Mouse (Mus musculus) right cerebral cortex, adult 18-20 months (tissue): Measurements from ENCODE around the gene Macrod1.

Experiments used
- DNase-seq: peaks from one replicate; pipeline ENCODE4 v3.0.0; 2022; ENCODE audit warnings: mixed read lengths

Gene Macrod1

GRCm38 (mm10) chr19:7117653-7118307, 61.2 kb downstream of the Macrod1 start:
- DNase-seq = no peak

- no peak for DNase-seq
These were observed 64.6 kb downstream of the Macrod1 start for GRCm38 (mm10) chr19:7121252-7121651.

DNA sequence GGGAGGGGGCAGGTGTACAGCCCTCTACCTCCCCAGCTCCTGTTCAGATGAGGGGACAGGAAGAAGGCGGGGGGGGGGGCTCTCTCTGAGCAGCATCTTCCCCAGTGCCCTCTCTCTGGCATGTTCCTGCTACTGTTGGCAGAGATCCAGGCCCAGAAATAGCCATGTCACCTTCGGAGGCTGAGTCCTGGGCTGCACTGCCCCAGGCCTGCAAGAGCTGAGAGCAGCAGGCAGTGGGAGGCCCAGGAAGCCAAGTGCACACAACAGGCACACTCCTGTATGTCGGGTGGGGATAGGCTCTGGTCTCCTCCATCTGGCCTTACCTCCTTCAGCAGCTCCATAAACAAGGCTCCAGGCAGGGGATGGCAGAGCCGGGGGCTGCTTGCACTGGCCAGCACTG, 65.7 kb downstream of the Macrod1 start:
- DNase-seq = no peak

- DNase-seq = no peak
These were observed 66.2 kb downstream of the Macrod1 start for GRCm38 (mm10) chr19:7122698-7123306.

GRCm38 (mm10) chr19:7125526-7126156, 69.0 kb downstream of the Macrod1 start:
- no peak for DNase-seq

GRCm38 (mm10) chr19:7126209-7126608, 69.6 kb downstream of the Macrod1 start:
- no peak for DNase-seq

DNA sequence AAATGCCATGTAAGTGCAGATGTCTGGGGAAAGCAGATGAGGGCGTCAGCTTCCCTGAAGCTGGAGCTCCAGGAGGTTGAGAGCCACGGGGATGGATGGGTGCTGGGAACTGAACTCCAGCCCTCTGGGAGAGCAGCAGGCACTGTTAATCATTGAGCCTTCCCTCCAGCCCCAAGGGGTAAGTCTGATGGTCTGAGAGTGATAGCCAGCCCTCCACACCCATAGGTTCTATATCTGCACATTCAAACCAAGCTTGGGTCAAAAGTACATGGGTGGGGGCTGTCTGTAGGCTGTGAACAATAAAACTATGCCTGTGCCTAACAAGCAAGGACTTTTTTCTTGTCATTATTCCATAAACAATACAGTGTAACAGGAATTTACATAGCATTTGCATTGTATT, 70.3 kb downstream of the Macrod1 start:
- DNase-seq = no peak

DNA sequence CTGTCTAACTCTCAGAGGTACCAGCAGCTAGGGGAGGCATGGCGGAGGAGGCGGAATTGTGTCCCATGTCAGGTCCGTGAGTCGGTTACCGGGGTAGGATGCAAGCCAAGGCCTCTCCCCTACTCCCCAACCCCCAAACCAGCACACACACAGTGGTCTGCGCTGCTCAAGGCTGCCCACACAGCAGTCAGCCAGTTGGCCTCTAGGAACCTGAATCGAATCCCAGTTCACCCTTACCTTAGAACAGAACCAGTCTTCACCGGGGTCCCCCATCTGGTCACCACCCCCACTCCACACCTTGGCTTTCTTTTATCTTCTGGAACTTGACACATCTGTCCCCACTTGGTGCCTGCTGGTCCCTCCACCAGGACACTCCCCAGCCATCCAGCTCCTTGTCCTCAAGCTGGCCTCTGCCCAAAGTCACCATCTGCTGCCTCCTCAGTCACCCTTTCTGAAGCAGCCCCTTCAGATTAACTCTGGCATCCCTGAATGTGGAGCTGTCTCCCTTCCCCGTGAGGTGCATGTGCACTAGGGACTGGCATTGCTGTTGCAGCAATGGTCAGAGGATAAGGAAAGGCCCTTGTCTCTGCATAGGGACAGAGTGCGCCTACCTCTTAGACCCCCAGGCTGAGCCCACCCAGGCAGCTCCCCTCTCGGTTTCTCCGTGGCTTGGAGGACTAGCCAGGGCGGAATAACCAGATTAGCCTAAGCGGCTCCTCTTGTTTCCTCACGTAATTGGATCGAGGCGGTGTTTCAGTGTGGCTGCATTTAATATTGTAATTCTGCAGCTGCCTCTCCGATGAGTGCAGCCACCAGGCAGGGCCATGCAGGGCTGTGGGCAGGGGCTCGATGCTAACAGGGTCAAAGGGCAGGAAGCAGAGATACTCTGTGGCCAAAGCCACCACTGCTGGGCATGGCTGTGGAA, 72.2 kb downstream of the Macrod1 start:
- DNase-seq = no peak

DNA sequence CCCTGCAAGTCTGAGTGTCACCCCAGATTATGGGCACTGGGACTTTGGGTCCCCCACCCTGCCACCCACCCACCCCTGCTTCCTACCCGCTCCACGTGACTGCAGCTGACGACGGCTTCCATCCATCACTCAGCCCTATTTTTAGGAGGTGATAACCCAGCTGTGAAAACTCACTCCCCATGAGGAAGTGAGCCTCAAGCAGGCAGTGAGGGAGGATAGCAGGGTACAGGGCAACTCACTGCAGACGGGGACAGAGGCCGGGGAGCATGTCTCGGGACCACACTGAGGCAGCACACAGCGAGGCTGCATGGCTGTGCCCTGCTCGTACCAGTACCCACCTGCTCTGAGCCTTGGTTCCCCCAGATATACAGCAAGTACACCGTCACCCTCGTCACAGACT, 73.7 kb downstream of the Macrod1 start:
- DNase-seq = no peak

DNA sequence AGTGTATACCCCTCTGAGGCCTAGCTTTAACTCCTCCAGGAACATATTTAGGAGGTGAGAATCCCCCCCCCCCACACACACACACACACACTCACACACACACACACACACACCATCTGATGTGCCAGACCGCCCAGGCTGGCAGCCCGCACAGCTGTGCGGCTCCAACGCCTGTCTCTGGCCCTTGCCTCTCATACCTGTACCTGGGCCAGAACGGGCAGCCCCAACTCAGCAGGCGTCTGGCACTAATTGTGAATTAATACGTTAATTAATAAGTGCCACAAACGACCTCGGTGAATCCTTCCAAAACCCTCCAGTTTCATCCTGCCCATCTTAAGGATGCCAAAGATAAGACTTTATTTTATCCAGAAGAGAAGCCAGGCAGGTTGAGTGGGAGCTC, 76.8 kb downstream of the Macrod1 start:
- DNase-seq = no peak

DNA sequence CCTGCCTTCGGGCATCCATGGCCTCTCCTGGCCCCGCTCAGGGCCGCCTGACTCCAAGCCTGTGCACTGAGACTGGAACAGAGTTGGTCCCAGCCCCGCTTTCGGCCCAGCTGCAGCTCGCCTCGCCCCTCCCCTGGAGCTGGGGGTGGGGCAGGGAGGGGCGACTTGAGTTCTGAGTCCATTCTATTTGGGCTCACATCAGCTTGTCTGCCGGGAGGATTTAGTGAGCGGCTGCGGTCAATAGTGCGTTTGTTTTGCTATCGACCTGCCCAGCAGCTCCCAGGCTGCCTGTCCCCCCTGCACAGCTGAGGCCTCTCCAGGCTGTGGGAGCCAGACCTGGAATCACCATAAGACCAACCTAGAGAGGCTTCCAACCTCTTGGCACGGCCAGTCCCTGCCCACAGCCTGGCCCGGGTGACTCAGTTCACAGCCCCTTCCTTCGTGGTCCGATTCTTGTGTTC, 78.1 kb downstream of the Macrod1 start:
- DNase-seq = peak; percentile 38

GRCm38 (mm10) chr19:7135525-7135924, 78.9 kb downstream of the Macrod1 start:
- DNase-seq = peak; percentile 41

DNA sequence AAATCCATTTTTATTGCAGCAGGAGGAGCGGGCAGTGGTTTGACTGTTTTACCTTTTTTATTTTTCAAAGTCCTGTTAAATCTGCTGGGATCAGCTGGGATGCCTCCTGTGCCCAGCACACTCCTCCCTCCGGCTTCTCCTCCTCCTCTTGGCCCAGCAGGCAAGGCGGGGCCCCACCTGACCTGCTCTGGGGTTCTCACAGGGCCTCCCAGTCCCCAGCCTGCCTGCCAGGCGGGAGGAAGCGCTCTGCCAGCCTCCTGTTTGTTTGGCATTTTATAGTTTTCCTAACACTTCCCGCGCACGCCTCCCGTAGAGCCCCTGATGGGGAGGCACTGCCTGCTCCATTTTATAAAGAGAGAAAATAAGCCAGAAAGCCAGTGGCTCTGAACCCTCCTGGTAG, 79.4 kb downstream of the Macrod1 start:
- DNase-seq = peak; percentile 48

DNA sequence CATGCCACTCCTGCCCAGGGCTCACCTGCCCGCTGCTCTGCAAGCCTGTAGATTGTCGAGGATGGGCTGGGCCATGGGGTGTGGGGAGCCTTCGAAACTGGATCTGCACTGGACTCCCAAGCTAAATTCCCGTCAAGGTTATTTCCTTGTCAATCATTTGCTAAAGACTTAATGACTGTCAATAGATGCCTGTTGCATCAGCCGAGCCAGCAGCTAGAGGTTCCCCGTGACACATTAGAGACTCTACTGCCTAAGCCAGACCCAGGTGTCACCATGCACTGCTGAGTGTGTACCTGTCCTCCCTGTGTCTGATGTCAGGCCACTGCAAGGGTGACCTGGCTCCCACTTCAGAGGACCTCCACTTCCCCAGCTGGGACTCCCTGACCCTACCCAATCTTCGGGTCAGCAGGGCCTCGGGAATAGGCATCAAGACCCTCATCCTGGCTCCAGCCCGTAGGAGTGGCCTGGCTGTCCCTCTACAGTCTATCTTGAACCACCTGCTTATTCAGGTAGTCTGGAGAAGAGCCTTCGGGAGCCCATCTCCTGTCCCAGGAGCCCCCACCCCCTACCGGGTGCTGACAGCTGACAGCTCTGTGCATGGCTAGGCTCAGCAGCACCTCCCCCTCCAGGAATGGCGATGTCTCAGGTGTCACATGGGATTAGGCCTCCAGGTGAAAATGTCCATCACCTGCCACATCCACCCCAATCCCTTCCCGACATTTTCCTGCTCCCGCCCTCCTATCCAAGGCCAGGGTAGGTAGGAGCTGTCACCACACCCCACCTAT, 80.3 kb downstream of the Macrod1 start:
- no peak for DNase-seq

GRCm38 (mm10) chr19:7138327-7138726, 81.7 kb downstream of the Macrod1 start:
- no peak for DNase-seq

DNA sequence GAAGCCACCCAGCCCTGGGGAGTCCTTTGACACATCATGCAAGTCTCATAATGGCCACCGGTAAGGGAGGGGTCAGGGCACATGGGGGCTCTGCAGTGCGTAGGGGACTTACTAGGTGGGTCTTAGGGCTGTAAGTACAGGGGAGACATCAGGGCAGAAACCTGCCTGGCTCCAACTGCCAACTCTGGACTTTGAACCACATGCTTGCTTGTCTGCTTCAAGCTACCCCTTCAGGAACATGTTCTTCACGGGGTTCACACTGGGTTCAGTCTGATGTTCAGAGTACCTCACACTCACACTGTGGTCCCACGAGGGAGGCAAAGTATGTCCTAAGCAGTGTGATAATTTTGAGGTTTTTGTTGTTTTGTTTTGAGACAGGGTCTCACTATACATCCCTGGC, 82.7 kb downstream of the Macrod1 start:
- DNase-seq = no peak

- peak; percentile 36 for DNase-seq
These were observed 83.8 kb downstream of the Macrod1 start for GRCm38 (mm10) chr19:7140373-7140772.

- peak; percentile 51 for DNase-seq
These were observed 84.3 kb downstream of the Macrod1 start for GRCm38 (mm10) chr19:7140856-7141421.

GRCm38 (mm10) chr19:7142207-7142915, 85.8 kb downstream of the Macrod1 start:
- no peak for DNase-seq

GRCm38 (mm10) chr19:7143854-7144253, 87.2 kb downstream of the Macrod1 start:
- DNase-seq = peak; percentile 83

GRCm38 (mm10) chr19:7144458-7144857, 87.8 kb downstream of the Macrod1 start:
- DNase-seq = no peak
